Mouse (Mus musculus): Measurements from ENCODE around the gene March11. TPM values are rescaled to one million over a fixed set of nuclear protein-coding genes. Genes with fewer than 3 reads are reported as not detected.

The March11 gene
- polyA plus RNA-seq, 1 experiment from 2014 or later: 0.34 TPM

DNA sequence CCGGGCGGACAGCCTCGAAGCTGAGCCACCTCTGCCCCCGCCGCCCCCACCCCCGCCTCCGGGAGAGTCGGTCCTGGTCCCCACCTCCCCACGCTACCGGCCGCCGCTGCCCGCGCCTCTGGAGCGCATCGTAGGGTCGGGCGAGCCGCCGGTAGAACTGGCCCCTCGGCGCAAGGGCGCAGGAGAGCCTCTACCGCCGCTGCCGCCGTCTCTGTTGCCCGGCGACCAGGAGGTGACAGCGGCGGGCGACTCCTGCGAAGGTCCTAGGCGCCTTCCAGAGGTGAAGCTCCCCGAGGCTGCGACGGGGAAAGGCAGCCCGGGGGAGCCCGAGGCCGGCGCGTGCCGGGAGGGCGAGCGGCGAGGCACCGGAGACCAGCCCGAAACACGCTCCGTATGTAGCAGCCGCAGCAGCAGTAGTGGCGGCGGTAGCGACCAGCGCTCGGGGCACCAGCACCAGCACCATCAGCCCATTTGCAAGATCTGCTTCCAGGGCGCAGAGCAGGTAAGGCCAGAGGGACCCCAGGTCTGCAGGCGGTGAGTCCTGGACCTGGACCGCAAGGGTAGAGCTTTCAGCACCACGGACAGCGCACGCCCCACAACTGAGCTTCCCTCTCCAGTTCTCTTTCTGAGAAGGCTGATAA, 563 bp downstream of the March11 start:
- no peak overlapping the region for H3K27ac ChIP-seq (ENCODE audit: low read length)
- peak overlapping the region; percentile 96 for H3K4me2 ChIP-seq (ENCODE audit: low read depth, low read length)
- H3K9me3 ChIP-seq (replicated peaks; ENCODE audit: control insufficient read depth, low read length): no peaks in the 10 kb centered on the region
- no peaks in the 10 kb centered on the region for H3K36me3 ChIP-seq (ENCODE audit: control insufficient read depth, insufficient read depth)
- H3K27me3 ChIP-seq (ENCODE audit: control insufficient read depth, insufficient read depth, low read length): peaks cover 16% of the 10 kb centered on the region
- under 1% methylated on average over 61 of the region's 62 CpGs for WGBS
- no peaks in the 10 kb centered on the region; the same call in 1 of the 2 replicates for H3K4me1 ChIP-seq (ENCODE audit: control insufficient read depth, insufficient read depth, low read length)
- ATAC-seq (replicated peaks; ENCODE audit: extremely low read depth, insufficient read depth, low FRiP score): peak; percentile 65; the same call in 1 of the 2 replicates
- no peak overlapping the region for H3K9ac ChIP-seq (ENCODE audit: low read length)
- H3K4me3 ChIP-seq (ENCODE audit: low read length): peak overlapping the region; percentile 62

DNA sequence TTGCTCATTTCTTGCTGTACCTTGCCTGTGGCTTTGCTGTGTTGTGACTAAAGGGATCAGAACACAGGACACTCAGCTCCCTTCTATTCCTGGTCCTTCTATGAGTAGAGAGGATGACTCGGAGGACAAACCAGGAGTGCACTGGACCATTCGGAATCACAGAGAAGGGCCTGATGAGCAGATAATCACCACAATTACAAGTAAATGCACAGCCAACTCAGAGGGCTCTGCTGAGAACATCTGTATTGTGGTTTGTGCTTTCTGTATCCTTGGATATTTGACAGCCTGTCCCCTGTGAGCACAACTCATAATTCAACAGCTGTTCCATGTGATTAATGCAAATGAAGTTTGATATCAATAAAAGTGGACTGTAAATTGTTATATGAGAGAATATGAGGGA, 11.0 kb downstream of the March11 start:
- Histone ChIP-seq H3K4me1 (ENCODE audit: control insufficient read depth, insufficient read depth, low read length) (no peaks in the 10 kb centered on the region), H3K36me3 (ENCODE audit: control insufficient read depth, insufficient read depth) (no peaks in the 10 kb centered on the region), H3K27ac (ENCODE audit: low read length) (no peak overlapping the region), H3K4me2 (ENCODE audit: low read depth, low read length) (no peak overlapping the region), H3K9me3 (replicated peaks; ENCODE audit: control insufficient read depth, low read length) (no peaks in the 10 kb centered on the region), H3K4me3 (ENCODE audit: low read length) (no peak overlapping the region), H3K27me3 (ENCODE audit: control insufficient read depth, insufficient read depth, low read length) (no peaks in the 10 kb centered on the region), H3K9ac (ENCODE audit: low read length) (no peak overlapping the region)
- 63% methylated on average over 2 of the region's 2 CpGs for WGBS
- ATAC-seq (replicated peaks; ENCODE audit: extremely low read depth, insufficient read depth, low FRiP score): no peak

DNA sequence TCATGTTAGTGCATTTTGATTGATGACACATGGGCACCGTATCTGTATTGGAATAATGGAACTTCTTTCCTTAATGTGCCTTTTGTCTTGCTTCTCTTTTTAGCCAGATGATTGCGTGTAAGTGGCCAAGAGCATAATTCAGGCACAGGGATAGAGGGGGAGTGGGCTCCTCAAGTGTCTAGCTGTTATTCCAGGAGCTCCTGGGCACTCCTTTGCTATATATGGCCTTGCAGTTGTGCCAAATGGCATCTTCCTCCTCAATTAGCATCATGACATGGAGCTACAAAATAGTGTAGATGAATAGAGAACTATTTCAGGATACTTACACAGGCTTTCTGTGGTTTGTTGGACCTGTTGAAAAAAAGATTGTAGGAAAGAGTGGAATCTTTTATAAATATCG, 11.6 kb downstream of the March11 start:
- Histone ChIP-seq H3K27ac (ENCODE audit: low read length) (no peak overlapping the region), H3K9me3 (replicated peaks; ENCODE audit: control insufficient read depth, low read length) (no peaks in the 10 kb centered on the region), H3K27me3 (ENCODE audit: control insufficient read depth, insufficient read depth, low read length) (no peaks in the 10 kb centered on the region), H3K4me3 (ENCODE audit: low read length) (no peak overlapping the region), H3K4me2 (ENCODE audit: low read depth, low read length) (no peak overlapping the region), H3K9ac (ENCODE audit: low read length) (no peak overlapping the region), H3K4me1 (ENCODE audit: control insufficient read depth, insufficient read depth, low read length) (no peaks in the 10 kb centered on the region), H3K36me3 (ENCODE audit: control insufficient read depth, insufficient read depth) (no peaks in the 10 kb centered on the region)
- no peak for ATAC-seq (replicated peaks; ENCODE audit: extremely low read depth, insufficient read depth, low FRiP score)
- WGBS: 70% methylated on average over 3 of the region's 3 CpGs

DNA sequence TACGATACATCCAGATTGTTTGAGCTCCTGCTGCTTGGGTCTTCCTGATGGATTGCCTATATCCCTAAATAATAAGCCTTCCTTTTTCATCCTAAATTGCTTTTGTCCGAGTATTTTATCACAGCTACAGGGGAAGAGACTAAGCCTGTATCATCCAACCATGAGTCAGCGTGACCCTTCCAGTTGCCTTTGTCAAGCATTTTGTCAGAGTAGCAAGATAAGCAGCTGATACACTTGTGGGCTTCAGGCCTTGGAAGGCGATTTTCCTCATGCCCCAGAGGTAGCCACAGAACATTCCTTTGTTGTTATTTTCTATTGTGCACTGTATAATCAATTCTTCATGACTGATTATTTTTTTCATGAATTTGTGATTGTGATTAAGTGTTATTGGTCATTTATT, 14.0 kb downstream of the March11 start:
- WGBS: 46% methylated on average over 4 of the region's 4 CpGs
- no peak overlapping the region for H3K4me2 ChIP-seq (ENCODE audit: low read depth, low read length)
- no peak overlapping the region for H3K4me3 ChIP-seq (ENCODE audit: low read length)
- H3K4me1 ChIP-seq (ENCODE audit: control insufficient read depth, insufficient read depth, low read length): no peaks in the 10 kb centered on the region
- no peaks in the 10 kb centered on the region for H3K9me3 ChIP-seq (replicated peaks; ENCODE audit: control insufficient read depth, low read length)
- no peaks in the 10 kb centered on the region for H3K36me3 ChIP-seq (ENCODE audit: control insufficient read depth, insufficient read depth)
- no peak overlapping the region for H3K27ac ChIP-seq (ENCODE audit: low read length)
- no peak overlapping the region for H3K9ac ChIP-seq (ENCODE audit: low read length)
- ATAC-seq (replicated peaks; ENCODE audit: extremely low read depth, insufficient read depth, low FRiP score): no peak
- no peaks in the 10 kb centered on the region; the same call in 1 of the 2 replicates for H3K27me3 ChIP-seq (ENCODE audit: control insufficient read depth, insufficient read depth, low read length)

DNA sequence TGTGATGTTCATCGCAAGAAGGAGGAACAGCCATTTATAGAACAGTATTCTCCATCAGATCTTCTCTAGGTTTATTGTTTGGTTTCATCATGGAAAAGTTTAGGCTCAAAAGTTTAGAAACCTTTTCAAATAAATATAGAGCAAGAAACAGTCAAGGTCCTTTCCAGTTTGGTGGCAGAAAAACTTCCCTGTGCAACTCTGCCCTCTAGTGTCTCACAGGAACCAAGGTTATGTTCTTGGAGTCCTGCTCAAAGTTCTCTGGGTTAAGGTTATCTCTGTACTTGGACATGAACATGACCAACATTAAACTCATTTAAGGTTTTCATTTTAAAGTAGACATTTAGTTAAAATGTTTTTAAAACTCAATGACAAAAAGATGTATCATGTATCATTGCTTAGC, 18.3 kb downstream of the March11 start:
- 79% methylated on average over 1 of the region's 1 CpGs for WGBS
- no peak for ATAC-seq (replicated peaks; ENCODE audit: extremely low read depth, insufficient read depth, low FRiP score)
- no peaks in the 10 kb centered on the region for H3K9me3 ChIP-seq (replicated peaks; ENCODE audit: control insufficient read depth, low read length)
- H3K9ac ChIP-seq (ENCODE audit: low read length): no peak overlapping the region
- H3K4me2 ChIP-seq (ENCODE audit: low read depth, low read length): no peak overlapping the region
- no peaks in the 10 kb centered on the region for H3K36me3 ChIP-seq (ENCODE audit: control insufficient read depth, insufficient read depth)
- H3K27ac ChIP-seq (ENCODE audit: low read length): no peak overlapping the region
- no peaks in the 10 kb centered on the region; the same call in 1 of the 2 replicates for H3K27me3 ChIP-seq (ENCODE audit: control insufficient read depth, insufficient read depth, low read length)
- H3K4me3 ChIP-seq (ENCODE audit: low read length): no peak overlapping the region
- no peaks in the 10 kb centered on the region for H3K4me1 ChIP-seq (ENCODE audit: control insufficient read depth, insufficient read depth, low read length)

DNA sequence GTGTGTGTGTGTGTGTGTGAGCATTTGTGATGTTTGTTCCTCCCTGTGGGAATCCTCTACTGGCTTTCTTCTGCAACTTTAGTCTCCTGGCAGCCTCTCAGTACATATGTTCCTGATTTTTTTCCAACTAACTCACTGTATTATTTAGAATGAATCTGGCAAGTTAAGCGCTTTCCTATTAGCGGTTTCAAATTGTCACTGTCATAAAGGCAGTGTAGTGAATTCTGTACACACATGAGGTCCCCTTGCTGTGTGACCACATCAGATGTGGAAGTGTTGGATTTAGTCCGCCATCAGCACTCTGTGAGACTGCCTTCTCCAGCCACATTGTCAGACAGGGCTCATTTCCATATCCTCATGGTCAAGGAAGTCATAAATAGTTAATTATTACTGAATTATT, 26.9 kb downstream of the March11 start:
- H3K27ac ChIP-seq (ENCODE audit: low read length): no peak overlapping the region
- 88% methylated on average over 3 of the region's 3 CpGs for WGBS

DNA sequence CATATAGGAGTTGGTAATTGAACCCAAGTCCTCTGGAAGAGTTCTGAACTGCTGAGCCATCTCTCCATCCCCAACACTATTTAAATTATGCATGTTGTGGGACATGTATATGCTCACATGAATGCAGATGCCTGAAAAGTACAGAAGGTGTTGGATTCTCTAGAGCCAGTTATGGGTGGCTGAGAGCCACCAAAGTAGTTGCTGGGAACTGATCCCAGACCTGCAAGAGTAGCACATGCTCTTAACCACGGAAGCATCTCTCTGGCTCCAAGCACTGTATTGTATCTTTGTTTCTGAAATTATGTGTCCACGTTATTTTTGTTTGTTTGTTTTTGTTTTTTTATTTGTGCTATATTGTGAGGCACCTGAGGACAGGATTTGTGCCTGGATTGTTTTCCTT, 28.9 kb downstream of the March11 start:
- no peaks in the 10 kb centered on the region for H3K36me3 ChIP-seq (ENCODE audit: control insufficient read depth, insufficient read depth)
- no peaks in the 10 kb centered on the region for H3K27me3 ChIP-seq (ENCODE audit: control insufficient read depth, insufficient read depth, low read length)
- H3K9me3 ChIP-seq (replicated peaks; ENCODE audit: control insufficient read depth, low read length): no peaks in the 10 kb centered on the region
- WGBS: 69% methylated on average over 2 of the region's 2 CpGs
- H3K4me3 ChIP-seq (ENCODE audit: low read length): no peak overlapping the region
- H3K9ac ChIP-seq (ENCODE audit: low read length): no peak overlapping the region
- no peak for ATAC-seq (replicated peaks; ENCODE audit: extremely low read depth, insufficient read depth, low FRiP score)
- no peak overlapping the region for H3K27ac ChIP-seq (ENCODE audit: low read length)
- no peaks in the 10 kb centered on the region for H3K4me1 ChIP-seq (ENCODE audit: control insufficient read depth, insufficient read depth, low read length)
- H3K4me2 ChIP-seq (ENCODE audit: low read depth, low read length): no peak overlapping the region

More for the DNA sequence above, 26.9 kb downstream of the March11 start:
- Histone ChIP-seq H3K9ac (ENCODE audit: low read length) (no peak overlapping the region), H3K36me3 (ENCODE audit: control insufficient read depth, insufficient read depth) (no peaks in the 10 kb centered on the region), H3K4me2 (ENCODE audit: low read depth, low read length) (no peak overlapping the region), H3K4me3 (ENCODE audit: low read length) (no peak overlapping the region), H3K9me3 (replicated peaks; ENCODE audit: control insufficient read depth, low read length) (no peaks in the 10 kb centered on the region), H3K27me3 (ENCODE audit: control insufficient read depth, insufficient read depth, low read length) (no peaks in the 10 kb centered on the region), H3K4me1 (ENCODE audit: control insufficient read depth, insufficient read depth, low read length) (no peaks in the 10 kb centered on the region)
- ATAC-seq (replicated peaks; ENCODE audit: extremely low read depth, insufficient read depth, low FRiP score): no peak

DNA sequence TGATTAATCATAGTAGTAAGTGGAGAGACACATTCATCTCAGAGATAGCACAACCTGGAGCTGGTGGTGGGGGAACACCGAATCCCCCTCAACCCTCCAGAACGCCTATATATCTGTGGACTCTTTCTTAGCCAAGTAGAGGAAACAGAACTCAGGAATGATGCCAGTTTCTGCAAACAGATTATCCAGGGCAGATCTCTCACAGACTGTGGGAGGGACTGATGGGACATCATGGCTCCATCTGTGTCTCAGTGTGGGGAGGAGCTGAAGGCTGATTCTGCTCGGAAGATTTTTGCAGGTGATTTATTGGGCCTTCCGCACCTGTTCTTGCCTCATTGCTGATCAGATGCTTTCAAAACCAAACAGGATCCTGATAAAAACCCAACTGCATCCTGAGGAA, 29.5 kb downstream of the March11 start:
- WGBS: 79% methylated on average over 4 of the region's 4 CpGs
- H3K27ac ChIP-seq (ENCODE audit: low read length): no peak overlapping the region
- H3K9ac ChIP-seq (ENCODE audit: low read length): no peak overlapping the region
- no peaks in the 10 kb centered on the region for H3K27me3 ChIP-seq (ENCODE audit: control insufficient read depth, insufficient read depth, low read length)
- H3K4me2 ChIP-seq (ENCODE audit: low read depth, low read length): no peak overlapping the region
- H3K4me3 ChIP-seq (ENCODE audit: low read length): no peak overlapping the region
- no peaks in the 10 kb centered on the region for H3K9me3 ChIP-seq (replicated peaks; ENCODE audit: control insufficient read depth, low read length)
- no peaks in the 10 kb centered on the region for H3K4me1 ChIP-seq (ENCODE audit: control insufficient read depth, insufficient read depth, low read length)
- H3K36me3 ChIP-seq (ENCODE audit: control insufficient read depth, insufficient read depth): no peaks in the 10 kb centered on the region
- ATAC-seq (replicated peaks; ENCODE audit: extremely low read depth, insufficient read depth, low FRiP score): no peak

DNA sequence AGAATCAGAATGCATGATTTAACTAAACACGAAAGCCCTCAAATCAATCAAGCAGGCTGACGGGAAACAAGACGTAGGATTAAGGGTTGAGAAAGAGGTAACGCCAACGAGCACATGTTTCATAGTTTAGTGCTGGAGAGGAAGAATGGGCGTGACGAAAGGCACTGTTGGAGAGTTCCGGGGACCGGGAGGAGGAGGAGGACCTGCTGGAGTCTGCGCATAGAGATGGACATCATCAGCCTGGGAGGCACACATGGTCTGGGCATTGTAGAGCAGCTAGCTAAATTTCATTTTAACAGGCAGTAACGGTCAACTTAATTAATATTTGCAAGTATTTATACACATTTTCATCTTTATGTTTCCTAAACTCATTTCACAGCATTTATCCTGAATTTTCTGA, 31.6 kb downstream of the March11 start:
- no peak for ATAC-seq (replicated peaks; ENCODE audit: extremely low read depth, insufficient read depth, low FRiP score)
- WGBS: 81% methylated on average over 11 of the region's 11 CpGs
- no peaks in the 10 kb centered on the region for H3K9me3 ChIP-seq (replicated peaks; ENCODE audit: control insufficient read depth, low read length)
- no peak overlapping the region for H3K9ac ChIP-seq (ENCODE audit: low read length)
- H3K4me2 ChIP-seq (ENCODE audit: low read depth, low read length): no peak overlapping the region
- H3K4me1 ChIP-seq (ENCODE audit: control insufficient read depth, insufficient read depth, low read length): no peaks in the 10 kb centered on the region
- no peaks in the 10 kb centered on the region for H3K36me3 ChIP-seq (ENCODE audit: control insufficient read depth, insufficient read depth)
- no peak overlapping the region for H3K27ac ChIP-seq (ENCODE audit: low read length)
- no peak overlapping the region for H3K4me3 ChIP-seq (ENCODE audit: low read length)
- no peaks in the 10 kb centered on the region for H3K27me3 ChIP-seq (ENCODE audit: control insufficient read depth, insufficient read depth, low read length)
